Mouse (Mus musculus): ENCODE measurements around the gene Rgl1.
"Not testable (repeated sequence)": the region's sequence is repeated elsewhere in the genome, so short reads cannot be mapped to it uniquely, and the experiment has no call there.

Rgl1 gene

DNA sequence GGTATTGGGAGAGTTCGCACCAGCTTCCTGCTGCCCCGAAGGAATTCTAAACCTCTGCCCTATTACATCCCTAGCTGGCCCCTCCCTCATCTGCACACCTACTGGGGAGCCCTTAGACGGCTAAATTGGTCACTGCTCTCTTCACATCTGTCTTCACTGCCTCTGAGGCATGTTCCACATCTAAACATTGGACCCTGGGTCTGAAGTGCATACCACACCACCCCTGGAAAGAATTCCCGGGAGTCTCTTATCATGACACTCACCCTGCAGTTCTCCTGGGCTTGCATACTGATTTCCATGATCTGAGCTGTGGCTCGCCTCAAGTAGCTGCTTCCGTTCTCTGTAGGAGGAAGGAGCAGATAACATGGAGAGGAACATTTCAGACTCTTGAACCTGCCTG, 24.7 kb upstream of the Rgl1 start:
- Histone ChIP-seq H3K4me3 (replicated peaks; ENCODE audit: low read length) (peak overlapping the region; percentile 11), H3K9me3 (ENCODE audit: low read length) (no peaks in the 10 kb centered on the region), H3K4me1 (replicated peaks; ENCODE audit: low read depth, low read length) (peaks cover 67% of the 10 kb centered on the region), H3K36me3 (ENCODE audit: insufficient read depth, low read length) (no peaks in the 10 kb centered on the region), H3K27me3 (ENCODE audit: insufficient read depth, low read length) (no peaks in the 10 kb centered on the region)
- no peak for TF ChIP-seq POU5F1 (IDR thresholded peaks at IDR 0.05; ENCODE audit: borderline replicate concordance, low read length)
- no peak for TF ChIP-seq CTCF (conservative IDR thresholded peaks at IDR 0.05; ENCODE audit: low read length)
- no peak for TF ChIP-seq NANOG (IDR thresholded peaks at IDR 0.05; ENCODE audit: borderline replicate concordance, low read length)

- TF ChIP-seq NANOG (IDR thresholded peaks at IDR 0.05; ENCODE audit: borderline replicate concordance, low read length) (no peak), CTCF (conservative IDR thresholded peaks at IDR 0.05; ENCODE audit: low read length) (peak; percentile 82)
- Histone ChIP-seq H3K4me1 (replicated peaks; ENCODE audit: low read depth, low read length) (peaks cover 61% of the 10 kb centered on the region), H3K9me3 (ENCODE audit: low read length) (no peaks in the 10 kb centered on the region)
Observed at GRCm38 (mm10) chr1:152790254-152790653, 24.1 kb upstream of the Rgl1 start.

GRCm38 (mm10) chr1:152788121-152788660, 22.0 kb upstream of the Rgl1 start:
- Histone ChIP-seq H3K9me3 (ENCODE audit: low read length) (no peaks in the 10 kb centered on the region), H3K27me3 (ENCODE audit: insufficient read depth, low read length) (no peaks in the 10 kb centered on the region), H3K4me1 (replicated peaks; ENCODE audit: low read depth, low read length) (peaks cover 41% of the 10 kb centered on the region), H3K36me3 (ENCODE audit: insufficient read depth, low read length) (no peaks in the 10 kb centered on the region), H3K4me3 (replicated peaks; ENCODE audit: low read length) (no peak overlapping the region)
- TF ChIP-seq NANOG (IDR thresholded peaks at IDR 0.05; ENCODE audit: borderline replicate concordance, low read length) (no peak), POU5F1 (IDR thresholded peaks at IDR 0.05; ENCODE audit: borderline replicate concordance, low read length) (no peak), CTCF (conservative IDR thresholded peaks at IDR 0.05; ENCODE audit: low read length) (no peak)

More at GRCm38 (mm10) chr1:152790254-152790653, 24.1 kb upstream of the Rgl1 start:
- Histone ChIP-seq H3K4me3 (replicated peaks; ENCODE audit: low read length) (peak overlapping the region; percentile 11), H3K27me3 (ENCODE audit: insufficient read depth, low read length) (no peaks in the 10 kb centered on the region), H3K36me3 (ENCODE audit: insufficient read depth, low read length) (no peaks in the 10 kb centered on the region)

DNA sequence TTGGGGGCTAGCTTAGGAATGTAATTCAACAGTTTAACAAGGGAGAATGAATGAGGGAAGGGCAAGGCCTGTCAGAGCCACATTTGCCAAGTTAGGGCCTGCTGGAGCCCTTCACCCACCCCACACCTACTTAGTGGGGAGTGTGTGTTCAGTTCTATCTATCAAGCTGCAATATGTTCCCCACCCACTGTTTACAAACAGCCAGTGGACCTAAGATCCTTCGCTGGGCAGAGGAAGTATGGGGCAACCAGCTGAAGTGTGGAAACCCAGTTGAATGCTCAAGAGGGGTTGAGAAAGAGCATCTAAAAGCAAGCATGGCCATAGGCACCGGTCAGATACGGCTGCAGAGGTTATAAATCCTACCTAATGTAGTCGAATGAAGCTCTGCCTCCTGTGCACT, 20.8 kb upstream of the Rgl1 start:
- TF ChIP-seq CTCF (conservative IDR thresholded peaks at IDR 0.05; ENCODE audit: low read length) (no peak), NANOG (IDR thresholded peaks at IDR 0.05; ENCODE audit: borderline replicate concordance, low read length) (no peak), POU5F1 (IDR thresholded peaks at IDR 0.05; ENCODE audit: borderline replicate concordance, low read length) (no peak)
- H3K4me3 ChIP-seq (replicated peaks; ENCODE audit: low read length) = no peak overlapping the region
- H3K9me3 ChIP-seq (ENCODE audit: low read length) = no peaks in the 10 kb centered on the region
- no peaks in the 10 kb centered on the region for H3K36me3 ChIP-seq (ENCODE audit: insufficient read depth, low read length)
- peaks cover 28% of the 10 kb centered on the region for H3K4me1 ChIP-seq (replicated peaks; ENCODE audit: low read depth, low read length)
- no peaks in the 10 kb centered on the region for H3K27me3 ChIP-seq (ENCODE audit: insufficient read depth, low read length)

DNA sequence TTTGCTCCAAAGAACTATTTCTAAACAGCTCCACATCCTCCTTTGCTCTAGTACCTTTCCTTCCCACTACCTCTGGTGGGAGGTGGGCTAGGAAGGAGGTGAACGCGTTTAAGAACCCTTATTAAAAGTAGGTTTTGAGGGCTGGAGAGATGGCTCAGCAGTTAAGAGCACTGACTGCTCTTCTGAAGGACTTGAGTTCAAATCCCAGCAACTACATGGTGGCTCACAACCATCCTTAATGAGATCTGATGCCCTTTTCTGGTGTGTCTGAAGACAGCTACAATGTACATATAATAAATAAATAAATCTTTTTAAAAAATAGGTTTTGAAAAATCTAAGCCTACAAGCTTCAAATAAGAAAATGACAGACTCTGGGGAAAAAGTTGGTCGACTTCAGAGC, 19.3 kb upstream of the Rgl1 start:
- H3K9me3 ChIP-seq (ENCODE audit: low read length); H3K36me3 ChIP-seq (ENCODE audit: insufficient read depth, low read length); H3K4me3 ChIP-seq (replicated peaks; ENCODE audit: low read length); H3K27me3 ChIP-seq (ENCODE audit: insufficient read depth, low read length): not testable (repeated sequence)
- peaks cover 13% of the 10 kb centered on the region for H3K4me1 ChIP-seq (replicated peaks; ENCODE audit: low read depth, low read length)

DNA sequence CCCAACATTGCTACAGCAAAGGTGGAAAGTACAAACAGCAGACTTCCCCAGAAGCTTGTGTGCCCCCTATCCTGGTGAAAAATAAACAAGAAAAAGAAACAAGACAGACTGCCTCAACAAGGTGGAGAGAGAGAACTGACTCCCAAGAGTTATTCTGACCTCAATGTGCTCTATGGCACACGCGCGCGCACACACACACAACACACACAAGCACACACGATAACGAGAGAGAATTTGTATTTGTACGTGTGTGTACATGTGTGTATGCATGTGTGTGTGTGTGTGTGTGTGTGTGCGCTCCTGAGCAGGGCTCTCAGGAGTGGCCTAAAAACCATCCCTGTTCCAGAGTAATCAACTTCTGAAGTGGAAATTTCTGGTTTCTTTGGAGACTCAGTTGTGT, 18.5 kb upstream of the Rgl1 start:
- TF ChIP-seq POU5F1 (IDR thresholded peaks at IDR 0.05; ENCODE audit: borderline replicate concordance, low read length) = no peak
- TF ChIP-seq NANOG (IDR thresholded peaks at IDR 0.05; ENCODE audit: borderline replicate concordance, low read length) = no peak
- TF ChIP-seq CTCF (conservative IDR thresholded peaks at IDR 0.05; ENCODE audit: low read length) = no peak
- Histone ChIP-seq H3K9me3 (ENCODE audit: low read length) (no peaks in the 10 kb centered on the region), H3K4me3 (replicated peaks; ENCODE audit: low read length) (no peak overlapping the region), H3K27me3 (ENCODE audit: insufficient read depth, low read length) (no peaks in the 10 kb centered on the region), H3K4me1 (replicated peaks; ENCODE audit: low read depth, low read length) (peaks cover 11% of the 10 kb centered on the region), H3K36me3 (ENCODE audit: insufficient read depth, low read length) (no peaks in the 10 kb centered on the region)

DNA sequence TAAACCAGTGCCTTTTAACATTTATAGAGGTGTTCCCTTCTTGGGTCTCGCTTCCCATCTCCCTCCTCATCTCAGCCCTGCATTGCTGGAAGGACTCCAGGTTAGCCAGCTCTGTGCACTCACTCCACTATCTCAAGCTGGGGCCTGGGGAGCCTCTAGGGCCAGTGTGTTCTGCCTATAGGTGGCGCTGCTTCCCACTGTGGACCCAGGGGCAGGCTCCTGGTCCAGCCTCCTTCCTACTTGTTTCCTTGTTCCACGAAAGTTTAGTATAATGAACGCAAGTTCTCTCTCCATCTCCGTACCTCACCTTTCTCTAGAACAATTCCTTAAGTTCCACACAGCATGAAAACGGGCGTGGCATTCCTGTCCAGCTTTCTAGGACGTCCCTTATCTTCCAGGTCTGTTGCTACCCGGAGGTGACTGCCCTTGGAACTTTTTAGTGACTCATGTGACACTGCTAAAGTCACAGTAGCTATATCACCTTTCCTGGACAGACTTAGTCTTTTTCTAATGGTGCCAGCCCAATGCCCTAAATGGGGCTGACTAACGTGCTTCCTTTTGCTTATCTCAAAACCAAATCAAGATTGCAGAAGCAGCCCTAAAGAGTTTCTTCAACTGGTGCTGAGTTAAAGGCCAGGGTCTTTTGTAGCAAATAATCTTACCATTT, 13.1 kb upstream of the Rgl1 start:
- no peaks in the 10 kb centered on the region for H3K27me3 ChIP-seq (ENCODE audit: insufficient read depth, low read length)
- TF ChIP-seq POU5F1 (IDR thresholded peaks at IDR 0.05; ENCODE audit: borderline replicate concordance, low read length) = no peak
- peak; percentile 85 for TF ChIP-seq CTCF (conservative IDR thresholded peaks at IDR 0.05; ENCODE audit: low read length)
- H3K4me3 ChIP-seq (replicated peaks; ENCODE audit: low read length) = peak overlapping the region; percentile 5; the same call in 1 of the 2 replicates
- 0 out of 2 replicates have a peak, but pooled peaks cover 4% of the 10 kb centered on the region for H3K9me3 ChIP-seq (ENCODE audit: low read length)
- peaks cover 9% of the 10 kb centered on the region for H3K4me1 ChIP-seq (replicated peaks; ENCODE audit: low read depth, low read length)
- H3K36me3 ChIP-seq (ENCODE audit: insufficient read depth, low read length) = peaks cover 28% of the 10 kb centered on the region

DNA sequence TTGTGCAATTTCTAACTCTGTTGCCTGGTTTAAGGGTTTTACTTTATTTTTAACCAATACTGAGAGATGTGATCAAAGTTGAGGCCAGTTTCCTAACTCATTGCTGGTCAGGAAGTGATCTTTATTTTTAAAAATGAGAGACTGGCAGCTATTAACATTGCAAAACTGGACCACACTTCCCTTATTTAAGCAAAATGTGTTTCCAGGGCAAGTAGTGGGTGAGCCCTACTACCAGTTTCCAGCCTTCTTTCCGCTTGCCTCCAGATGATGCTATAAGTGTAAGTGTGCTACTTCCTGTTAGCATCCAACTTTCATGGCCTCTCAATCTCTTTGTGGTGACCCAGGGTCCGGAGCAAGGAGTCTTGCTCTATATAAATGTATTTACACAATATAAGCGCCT, 8.4 kb upstream of the Rgl1 start:
- H3K9me3 ChIP-seq (ENCODE audit: low read length); H3K27me3 ChIP-seq (ENCODE audit: insufficient read depth, low read length); H3K4me3 ChIP-seq (replicated peaks; ENCODE audit: low read length): not testable (repeated sequence)
- peaks cover 16% of the 10 kb centered on the region for H3K4me1 ChIP-seq (replicated peaks; ENCODE audit: low read depth, low read length)
- H3K36me3 ChIP-seq (ENCODE audit: insufficient read depth, low read length) = peaks cover 72% of the 10 kb centered on the region

DNA sequence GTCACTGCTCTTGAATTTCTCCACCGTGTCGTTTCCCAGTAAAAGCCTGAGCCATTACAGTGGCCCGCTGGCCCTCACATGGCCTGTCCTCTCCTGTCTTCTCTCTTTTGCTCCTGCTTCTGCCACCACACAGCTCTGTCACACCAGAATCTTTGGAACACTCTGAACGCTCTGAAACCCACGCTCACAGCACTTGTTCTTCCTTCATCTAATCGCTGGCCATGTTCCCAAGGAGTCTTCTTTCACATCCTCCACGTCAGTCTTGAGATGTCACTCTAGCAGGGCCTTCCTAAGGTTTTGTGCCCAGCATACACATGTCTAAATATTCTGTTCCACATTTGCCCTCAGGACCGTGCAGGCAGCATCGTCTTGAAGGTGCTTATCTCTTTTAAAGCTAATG, 4.9 kb upstream of the Rgl1 start:
- peaks cover 76% of the 10 kb centered on the region for H3K36me3 ChIP-seq (ENCODE audit: insufficient read depth, low read length)
- no peak overlapping the region for H3K4me3 ChIP-seq (replicated peaks; ENCODE audit: low read length)
- H3K4me1 ChIP-seq (replicated peaks; ENCODE audit: low read depth, low read length) = peaks cover 13% of the 10 kb centered on the region
- H3K27me3 ChIP-seq (ENCODE audit: insufficient read depth, low read length) = peaks cover under 1% of the 10 kb centered on the region; the same call in 1 of the 2 replicates
- H3K9me3 ChIP-seq (ENCODE audit: low read length) = no peaks in the 10 kb centered on the region
- TF ChIP-seq POU5F1 (IDR thresholded peaks at IDR 0.05; ENCODE audit: borderline replicate concordance, low read length) = no peak
- TF ChIP-seq NANOG (IDR thresholded peaks at IDR 0.05; ENCODE audit: borderline replicate concordance, low read length) = no peak
- no peak for TF ChIP-seq CTCF (conservative IDR thresholded peaks at IDR 0.05; ENCODE audit: low read length)
